Mouse (Mus musculus) bone marrow macrophage, adult 2 months (primary cell): ENCODE data around the gene Cnep1r1.

Experiments
- CTCF ChIP-seq: IDR thresholded peaks from 2 replicates; pipeline ENCODE4 v1.5.1; 2012; ENCODE audit warnings: low read depth, mild to moderate bottlenecking, low read length, moderate library complexity
- POLR2A ChIP-seq: IDR thresholded peaks from 2 replicates; pipeline ENCODE4 v1.6.1; 2012; ENCODE audit warnings: mild to moderate bottlenecking, low read depth, low read length, borderline replicate concordance

DNA sequence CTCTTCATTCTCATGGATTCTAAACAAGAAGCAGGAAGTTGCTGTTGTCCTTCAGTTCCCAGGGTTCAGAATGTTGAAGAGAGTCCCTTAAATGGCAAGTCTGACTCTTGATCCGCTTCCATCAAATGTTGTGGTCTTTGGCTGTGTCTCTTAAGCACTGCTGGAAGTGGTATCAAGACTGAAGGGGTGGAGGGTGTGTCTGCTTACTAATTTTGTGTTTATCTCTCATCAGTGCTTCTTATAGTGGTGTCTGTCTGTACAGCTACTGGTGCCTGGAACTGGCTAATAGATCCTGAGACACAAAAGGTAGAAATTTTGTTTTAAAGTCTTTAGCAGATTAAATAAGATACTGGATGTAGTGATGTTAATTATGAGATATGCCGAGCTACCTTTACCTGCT is 6.3 kb downstream of the Cnep1r1 start:
- TF ChIP-seq POLR2A (no peak), CTCF (no peak)
